Mouse (Mus musculus): ENCODE results near the gene Fgfr2.

DNA sequence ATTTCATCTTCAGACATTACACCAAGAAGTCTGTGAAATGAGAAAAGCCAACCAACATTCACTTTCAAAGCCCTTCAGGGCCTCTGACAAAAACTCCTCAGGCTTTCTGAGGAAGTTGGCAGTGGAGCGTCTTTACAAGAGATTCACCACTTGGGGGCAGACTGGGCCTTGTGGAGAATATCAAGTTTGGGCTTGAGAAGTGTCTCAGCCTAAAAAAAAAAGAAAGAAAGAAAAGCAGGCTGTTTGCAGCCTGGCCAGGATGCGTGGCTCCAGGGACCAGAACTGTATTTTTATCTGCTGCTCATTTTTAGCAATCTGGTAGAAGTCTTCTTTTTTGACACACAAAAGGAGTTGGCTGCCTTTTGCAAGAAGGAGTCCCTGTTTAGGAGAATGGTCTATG, 1223.8 kb downstream of the Fgfr2 start:
- TF ChIP-seq POLR2A (IDR thresholded peaks at IDR 0.05; ENCODE audit: low read depth, low read length) (no peak), CTCF (IDR thresholded peaks at IDR 0.05; ENCODE audit: borderline replicate concordance, insufficient read depth, low read length) (no peak)
